Mouse (Mus musculus): ENCODE measurements at regions not wholly inside any gene's neighbourhood (a gene's known extent, or its start where the extent isn't known, plus 50 kb on each side); places are given as distances from the start of the nearest gene placed in this dataset.

GRCm38 (mm10) chr10:15592161-15592560, 874.1 kb upstream of the Gje1 start:
- no peak for DNase-seq (ENCODE audit: low spot score in 2 of 2)

GRCm38 (mm10) chr10:15586081-15586480, 868.1 kb upstream of the Gje1 start:
- no peak for DNase-seq (ENCODE audit: low spot score in 2 of 2)

- no peak for DNase-seq (ENCODE audit: low spot score in 2 of 2)
Measured at GRCm38 (mm10) chr10:15564119-15564518, 846.1 kb upstream of the Gje1 start.

GRCm38 (mm10) chr10:15553407-15554064, 835.5 kb upstream of the Gje1 start:
- no peak for DNase-seq (ENCODE audit: low spot score in 2 of 2)

GRCm38 (mm10) chr10:15541797-15542350, 823.9 kb upstream of the Gje1 start:
- DNase-seq (ENCODE audit: low spot score in 2 of 2) = no peak

- no peak for DNase-seq (ENCODE audit: low spot score in 2 of 2)
Measured at GRCm38 (mm10) chr10:15540780-15541426, 822.9 kb upstream of the Gje1 start.

- DNase-seq (ENCODE audit: low spot score in 2 of 2) = no peak
Measured at GRCm38 (mm10) chr10:15536053-15536452, 818.0 kb upstream of the Gje1 start.

GRCm38 (mm10) chr10:15487367-15487766, 769.4 kb upstream of the Gje1 start:
- DNase-seq (ENCODE audit: low spot score in 2 of 2) = no peak

GRCm38 (mm10) chr10:15443281-15443680, 725.3 kb upstream of the Gje1 start:
- no peak for DNase-seq (ENCODE audit: low spot score in 2 of 2)

- DNase-seq (ENCODE audit: low spot score in 2 of 2) = no peak
Measured at GRCm38 (mm10) chr10:15441216-15441615, 723.2 kb upstream of the Gje1 start.

GRCm38 (mm10) chr10:15426746-15427145, 708.7 kb upstream of the Gje1 start:
- no peak for DNase-seq (ENCODE audit: low spot score in 2 of 2)

GRCm38 (mm10) chr10:15406211-15406610, 688.2 kb upstream of the Gje1 start:
- DNase-seq (ENCODE audit: low spot score in 2 of 2) = no peak

GRCm38 (mm10) chr10:15405706-15406105, 687.7 kb upstream of the Gje1 start:
- no peak for DNase-seq (ENCODE audit: low spot score in 2 of 2)

GRCm38 (mm10) chr10:15399964-15400363, 682.0 kb upstream of the Gje1 start:
- DNase-seq (ENCODE audit: low spot score in 2 of 2) = no peak

GRCm38 (mm10) chr10:15397114-15397513, 679.1 kb upstream of the Gje1 start:
- DNase-seq (ENCODE audit: low spot score in 2 of 2) = no peak

- no peak for DNase-seq (ENCODE audit: low spot score in 2 of 2)
Measured at GRCm38 (mm10) chr10:15395295-15395694, 677.3 kb upstream of the Gje1 start.

GRCm38 (mm10) chr10:15392027-15392816, 674.2 kb upstream of the Gje1 start:
- peak in 1 of 2 experiments; percentile 16 for DNase-seq (ENCODE audit: low spot score in 2 of 2)

GRCm38 (mm10) chr10:15373571-15373970, 655.6 kb upstream of the Gje1 start:
- no peak for DNase-seq (ENCODE audit: low spot score in 2 of 2)
